7 mouse cellular contexts compared by ENCODE assay signal in the genomic region with DNA sequence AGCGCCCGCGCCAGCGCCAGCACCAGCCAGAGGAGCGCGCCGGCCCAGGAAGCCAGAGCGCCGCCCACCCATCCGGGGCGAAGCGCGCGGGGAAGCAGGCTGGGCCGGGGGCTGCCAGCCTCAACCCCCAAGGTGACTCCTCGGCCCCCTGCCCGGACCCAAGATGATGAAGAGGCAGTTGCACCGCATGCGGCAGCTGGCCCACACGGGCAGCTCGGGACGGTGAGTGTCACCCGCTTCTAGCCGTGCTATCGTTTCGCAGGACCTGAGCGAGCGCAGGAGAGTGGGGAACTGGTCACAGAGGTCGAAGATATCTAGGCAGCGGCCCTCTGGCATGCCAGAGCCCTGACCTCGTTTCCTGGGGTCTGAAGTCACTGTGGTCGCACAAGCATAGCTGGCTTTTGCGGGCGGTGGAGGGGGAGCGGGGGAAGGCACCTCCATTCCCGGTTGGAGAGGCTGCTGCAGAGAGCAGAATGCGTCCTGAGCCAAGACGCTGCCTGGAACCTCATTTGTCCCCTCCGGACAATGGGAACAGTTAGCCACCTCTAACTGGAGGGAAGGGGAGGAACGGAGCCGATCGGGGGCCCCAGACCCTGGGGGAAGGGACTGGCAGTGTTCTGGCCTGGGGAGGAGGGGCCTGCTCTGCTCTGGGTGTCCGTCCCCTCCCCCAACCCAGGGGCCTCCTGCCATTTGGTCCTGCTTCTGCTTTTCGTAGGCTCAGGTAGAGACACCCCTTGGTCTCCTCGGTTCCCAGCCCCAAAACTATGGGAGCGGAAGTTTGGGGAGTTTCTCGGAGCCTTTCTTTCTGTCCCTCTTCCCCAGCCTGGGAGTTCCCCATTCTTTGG. TPM values are rescaled to one million over a fixed set of nuclear protein-coding genes. Genes with fewer than 3 reads are reported as not detected.
DNase-seq lines count a peak whose midpoint lies in the region; ATAC-seq and TF ChIP-seq lines count a peak whose summit lies in the region.

A gene (plus strand): TSS at position 29 of the 845 bp plus-strand sequence.

- peaks cover 86% of the 10 kb centered on the region for H3K4me1 ChIP-seq in G1E (ENCODE audit: insufficient read depth, low read depth, low read length)
- peaks cover 17% of the 10 kb centered on the region for H3K4me1 ChIP-seq in forebrain, embryonic 13.5 days
- H3K4me1 ChIP-seq in hindbrain, embryonic 11.5 days (replicated peaks; ENCODE audit: control insufficient read depth, insufficient read depth, low read length) = peaks cover 8% of the 10 kb centered on the region; the same call in 1 of the 2 replicates
- peaks cover 42% of the 10 kb centered on the region for H3K4me1 ChIP-seq in small intestine, adult 2 months (ENCODE audit: control insufficient read depth, insufficient read depth, insufficient read length, low read length)

- intact Hi-C loops in left cerebral cortex, postnatal 25 days (cut with DNase I) = loop anchor here (2.0 kb wide), 1 partner anchor 21 kb away; no protein-coding TSS in a partner anchor

- peak within 1 kb of the TSS; percentile 96 for H3K4me3 ChIP-seq in G1E (ENCODE audit: low read depth, low read length)
- peak within 1 kb of the TSS; percentile 53 for H3K4me3 ChIP-seq in forebrain, embryonic 13.5 days
- peak within 1 kb of the TSS; percentile 46 for H3K4me3 ChIP-seq in hindbrain, embryonic 11.5 days (ENCODE audit: low read depth, low read length)
- peak within 1 kb of the TSS; percentile 79 for H3K4me3 ChIP-seq in small intestine, adult 2 months (ENCODE audit: low read depth, low read length)

- no peaks in the 10 kb centered on the region for H3K27me3 ChIP-seq in G1E (ENCODE audit: insufficient read depth, low read length)
- peaks cover 27% of the 10 kb centered on the region for H3K27me3 ChIP-seq in forebrain, embryonic 13.5 days
- peaks cover 8% of the 10 kb centered on the region for H3K27me3 ChIP-seq in hindbrain, embryonic 11.5 days (ENCODE audit: control insufficient read depth, insufficient read depth, low read length)
- H3K27me3 ChIP-seq in small intestine, adult 2 months (ENCODE audit: control insufficient read depth, insufficient read depth, low read length) = no peaks in the 10 kb centered on the region

- no peak for TF ChIP-seq POLR2A in small intestine, adult 2 months (IDR thresholded peaks at IDR 0.05; ENCODE audit: low read depth, low read length)

- ATAC-seq in G1E (ENCODE audit: extremely low read depth, insufficient number of reproducible peaks, low FRiP score, poor library complexity, severe bottlenecking) = peak; percentile 46; the same call in 1 of the 2 replicates
- ATAC-seq in forebrain, embryonic 13.5 days = no peak
- no peak for ATAC-seq in hindbrain, embryonic 11.5 days (ENCODE audit: low FRiP score)
- ATAC-seq in megakaryocyte progenitor cell, adult 5-6 weeks (replicated peaks; ENCODE audit: poor library complexity) = peak; percentile 35

- H3K36me3 ChIP-seq in G1E (replicated peaks) = peaks cover 61% of the 10 kb centered on the region
- peaks cover 7% of the 10 kb centered on the region; the same call in 1 of the 2 replicates for H3K36me3 ChIP-seq in forebrain, embryonic 13.5 days (ENCODE audit: poor library complexity, severe bottlenecking)
- H3K36me3 ChIP-seq in hindbrain, embryonic 11.5 days (ENCODE audit: control insufficient read depth, insufficient read depth, low read length) = no peaks in the 10 kb centered on the region
- peaks cover 5% of the 10 kb centered on the region; the same call in 1 of the 2 replicates for H3K36me3 ChIP-seq in small intestine, adult 2 months (ENCODE audit: control insufficient read depth, insufficient read depth, low read length)

- whole genome bisulfite sequencing in forebrain, embryonic 13.5 days = 1% methylated on average over 47 of the region's 47 CpGs
- 2% methylated on average over 46 of the region's 47 CpGs for WGBS in hindbrain, embryonic 11.5 days
- WGBS in small intestine, adult 2 months = 7% methylated on average over 47 of the region's 47 CpGs

- no peak within 1 kb of the TSS for H3K27ac ChIP-seq in forebrain, embryonic 13.5 days
- H3K27ac ChIP-seq in hindbrain, embryonic 11.5 days (ENCODE audit: low read depth, low read length) = no peak within 1 kb of the TSS
- peak within 1 kb of the TSS; percentile 76 for H3K27ac ChIP-seq in small intestine, adult 2 months (ENCODE audit: insufficient read depth, low read depth, low read length)

- H3K9ac ChIP-seq in forebrain, embryonic 13.5 days = peak within 1 kb of the TSS; percentile 71
- peak within 1 kb of the TSS; percentile 61 for H3K9ac ChIP-seq in hindbrain, embryonic 11.5 days (ENCODE audit: low read depth, low read length)

- H3K4me2 ChIP-seq in forebrain, embryonic 13.5 days = peak within 1 kb of the TSS; percentile 90
- peak within 1 kb of the TSS; percentile 97 for H3K4me2 ChIP-seq in hindbrain, embryonic 11.5 days (replicated peaks; ENCODE audit: low read depth, low read length)

- DNase-seq in G1E (ENCODE audit: low spot score) = peak; percentile 84
- DNase-seq in adrenal gland, postnatal 25 days = peak; percentile 70
- DNase-seq in hindbrain, embryonic 11.5 days (ENCODE audit: low spot score) = peak; percentile 73
- peak; percentile 58 to 61 for DNase-seq in left cerebral cortex, postnatal 25 days (ENCODE audit: low spot score in 2 of 2)

- TF ChIP-seq CTCF in G1E (IDR thresholded peaks at IDR 0.05; ENCODE audit: low read depth, low read length) = no peak
- TF ChIP-seq CTCF in small intestine, adult 2 months (IDR thresholded peaks at IDR 0.05; ENCODE audit: extremely low read depth, insufficient read length, insufficient replicate concordance, low read depth, low read length) = no peak

- H3K9me3 ChIP-seq in G1E (replicated peaks) = no peaks in the 10 kb centered on the region
- no peaks in the 10 kb centered on the region for H3K9me3 ChIP-seq in forebrain, embryonic 13.5 days (replicated peaks)
- no peaks in the 10 kb centered on the region for H3K9me3 ChIP-seq in hindbrain, embryonic 11.5 days (ENCODE audit: control insufficient read depth, low read length)

RNA-seq across cellular contexts. Expression of the gene that starts here (rescaled TPM):
- total RNA-seq in G1E (2014; fragmentation: Nextera tagmentation) = 207 and 231 TPM in 2 replicates
- total RNA-seq in G1E (2017) = 32.7 and 34.1 TPM in 2 replicates
- 1,400 and 1,821 TPM in 2 replicates for polyA plus RNA-seq in G1E (2012)
- 6.1 and 8.8 TPM in 2 replicates for total RNA-seq in adrenal gland, postnatal 25 days (2021)
- polyA plus RNA-seq in forebrain, embryonic 13.5 days (2015; fragmentation: Nextera tagmentation; extraction: Ambion mirVana) = 3.7 and 5.4 TPM in 2 replicates
- 11.8 and 12.4 TPM in 2 replicates for polyA plus RNA-seq in hindbrain, embryonic 11.5 days (2014; fragmentation: Nextera tagmentation; extraction: Ambion mirVana)
- 10 to 100 TPM; 20.4 to 24.3 TPM for total RNA-seq in left cerebral cortex, postnatal 25 days (2021)
- total RNA-seq in megakaryocyte progenitor cell, adult 5-6 weeks (2015) = 42.5 and 55.8 TPM in 2 replicates
- 18.9 and 22.9 TPM in 2 replicates for total RNA-seq in megakaryocyte progenitor cell, adult 5-6 weeks (2017)
- 41.3 and 48.8 TPM in 2 replicates for polyA plus RNA-seq in small intestine, adult 2 months (2012; rRNA removed)

Comparison
In these comparisons a context has a peak if more than half of its experiments do, and no peak if none do; other contexts are left out.
1. RNA of the gene that starts here (polyA plus RNA-seq): 1,400 to 1,821 TPM in G1E; 41.3 to 48.8 TPM in small intestine, adult 2 months, 11.8 to 12.4 TPM in hindbrain, embryonic 11.5 days and 3.7 to 5.4 TPM in forebrain, embryonic 13.5 days; every median in the first group is over 10 times any median in the second.
2. ATAC-seq: peak in G1E (single experiment) and megakaryocyte progenitor cell, adult 5-6 weeks (single experiment); none in forebrain, embryonic 13.5 days (single experiment) and hindbrain, embryonic 11.5 days (single experiment).
3. H3K4me3 ChIP-seq: peak in every context shown above with its lines; median percentile 96 in G1E; 79 in small intestine, adult 2 months; 53 in forebrain, embryonic 13.5 days; 46 in hindbrain, embryonic 11.5 days.
4. Peak in every context shown above with its lines, with median percentiles within 50 percentile points of each other: DNase-seq.